Mouse (Mus musculus): Measurements from ENCODE around the gene Rnf135.
A peak's percentile ranks its signal among the peaks of the same experiment; 100 is the strongest.
"Not testable (repeated sequence)": the region's sequence is repeated elsewhere in the genome, so short reads cannot be mapped to it uniquely, and the experiment has no call there.

Gene Rnf135

GRCm38 (mm10) chr11:80161041-80161440 is 22.6 kb upstream of the Rnf135 start:
- no peak for DNase-seq (ENCODE audit: low read depth in 1 of 2, low spot score in 2 of 2)

DNA sequence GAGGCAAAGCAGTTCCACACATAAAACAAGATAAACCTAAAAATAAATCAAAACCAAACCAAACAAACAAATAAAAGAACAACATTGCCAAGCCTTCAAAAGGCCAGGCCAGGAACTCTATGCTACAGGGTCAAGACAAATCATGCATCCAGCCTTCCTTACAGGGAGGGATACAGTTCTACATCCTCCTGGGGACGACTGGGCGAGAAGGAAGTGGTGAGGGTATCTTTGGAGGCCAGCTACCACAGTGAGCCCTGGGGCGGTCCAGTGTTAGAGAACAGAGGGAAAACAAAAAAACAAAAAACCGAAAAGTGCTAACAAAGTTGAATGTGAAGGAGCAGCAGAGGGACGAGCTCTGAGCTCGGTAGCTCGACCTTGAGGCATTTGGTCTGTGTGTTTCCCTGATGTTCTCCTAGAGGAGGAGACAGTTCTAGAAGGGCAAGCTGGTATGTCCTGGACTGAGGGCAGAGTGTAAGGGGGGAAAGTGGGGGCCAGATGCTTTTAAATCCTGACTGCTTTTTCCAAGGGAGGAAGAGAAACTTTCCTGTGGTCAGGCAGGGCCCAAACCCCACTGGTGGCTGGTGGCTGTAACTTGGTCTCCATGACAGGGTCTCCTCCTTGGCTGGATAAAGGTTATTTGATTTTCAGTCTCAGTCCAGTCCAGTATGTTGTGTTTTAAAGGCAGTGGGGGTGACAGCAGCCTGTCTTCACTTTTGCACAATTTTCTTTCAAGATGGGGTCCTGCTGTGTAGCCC is 20.1 kb upstream of the Rnf135 start:
- no peak for DNase-seq (ENCODE audit: low read depth in 1 of 2, low spot score in 2 of 2)

DNA sequence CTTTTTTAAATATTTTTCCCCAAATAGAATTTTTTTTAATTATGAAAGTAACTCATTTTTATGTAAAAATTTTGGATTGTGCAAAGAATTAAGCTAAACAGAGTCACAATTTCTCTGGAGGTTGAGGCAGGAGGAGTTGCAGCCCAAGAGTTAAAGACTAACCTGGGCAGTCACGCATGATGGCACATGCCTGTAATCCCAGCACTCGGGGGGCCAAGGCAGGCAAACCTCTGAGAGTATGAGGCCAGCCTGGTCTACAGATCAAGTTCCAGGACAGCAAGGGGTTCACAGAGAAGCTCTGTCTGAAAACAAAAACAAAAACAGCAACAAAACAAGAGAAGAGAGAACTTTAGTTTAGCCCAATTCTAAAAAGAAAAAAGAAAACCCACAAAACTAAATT is 19.4 kb upstream of the Rnf135 start:
- no peak for DNase-seq (ENCODE audit: low read depth in 1 of 2, low spot score in 2 of 2)

DNA sequence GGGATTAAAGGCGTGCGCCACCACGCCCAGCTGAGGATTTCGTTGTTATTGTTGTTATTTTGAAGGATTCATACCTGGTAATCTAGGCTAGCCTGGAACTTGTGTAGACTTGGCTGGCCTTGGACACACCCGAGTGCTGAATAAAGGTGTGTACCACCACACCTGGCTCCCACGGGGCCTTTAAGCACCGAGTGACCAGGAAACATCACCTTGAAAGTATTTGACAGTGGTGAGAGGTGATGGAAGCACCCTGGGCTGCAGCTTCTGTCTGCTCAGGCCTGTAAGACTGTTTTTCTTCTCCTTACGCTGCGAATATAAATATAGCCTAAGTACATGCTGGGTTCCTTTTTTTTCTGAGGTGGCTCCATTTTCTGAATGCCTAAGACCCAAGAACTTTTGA is 15.5 kb upstream of the Rnf135 start:
- no peak for DNase-seq (ENCODE audit: low read depth in 1 of 2, low spot score in 2 of 2)

GRCm38 (mm10) chr11:80168611-80169249 is 14.9 kb upstream of the Rnf135 start:
- peak; percentile 48 to 74 for DNase-seq (ENCODE audit: low read depth in 1 of 2, low spot score in 2 of 2)

DNA sequence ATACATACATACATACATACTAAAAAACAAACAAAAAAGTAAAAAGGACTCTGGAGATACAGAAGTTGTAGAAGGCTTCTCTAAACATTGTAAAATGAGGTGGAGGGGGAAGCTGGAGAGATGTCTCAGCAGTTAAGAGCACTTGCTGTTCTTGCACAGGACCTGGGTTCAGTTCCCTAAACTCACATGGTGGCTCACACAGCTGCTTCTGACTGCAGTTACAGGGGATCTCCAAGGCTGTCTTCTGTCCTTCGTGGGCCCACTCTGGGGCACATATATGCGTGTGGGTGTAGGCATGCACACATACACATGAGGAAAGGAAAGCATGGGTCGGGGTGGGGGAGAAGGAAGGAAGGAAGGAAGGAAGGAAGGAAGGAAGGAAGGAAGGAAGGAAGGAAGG is 14.0 kb upstream of the Rnf135 start:
- peak in 1 of 2 experiments; percentile 37 for DNase-seq (ENCODE audit: low read depth in 1 of 2, low spot score in 2 of 2)

DNA sequence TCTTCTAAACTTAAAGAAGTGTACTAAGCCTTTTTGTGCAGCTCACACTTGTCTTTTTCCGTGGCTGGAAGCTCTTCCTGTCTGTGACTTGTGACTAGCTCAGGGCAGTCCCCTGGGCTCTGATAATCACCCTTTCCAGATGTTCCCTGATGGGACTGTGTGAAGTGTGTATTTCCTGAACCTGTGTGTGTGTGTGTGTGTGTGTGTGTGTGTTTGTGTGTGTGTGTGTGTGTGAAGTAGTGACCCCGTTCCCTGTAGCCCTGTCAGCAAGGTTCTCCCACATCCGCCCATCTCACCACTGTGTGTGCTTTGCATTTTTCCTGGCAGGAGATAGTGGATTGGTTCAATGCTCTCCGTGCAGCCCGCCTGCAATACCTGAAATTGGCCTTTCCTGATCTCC is 13.3 kb upstream of the Rnf135 start:
- DNase-seq (ENCODE audit: low read depth in 1 of 2, low spot score in 2 of 2) = no peak

DNA sequence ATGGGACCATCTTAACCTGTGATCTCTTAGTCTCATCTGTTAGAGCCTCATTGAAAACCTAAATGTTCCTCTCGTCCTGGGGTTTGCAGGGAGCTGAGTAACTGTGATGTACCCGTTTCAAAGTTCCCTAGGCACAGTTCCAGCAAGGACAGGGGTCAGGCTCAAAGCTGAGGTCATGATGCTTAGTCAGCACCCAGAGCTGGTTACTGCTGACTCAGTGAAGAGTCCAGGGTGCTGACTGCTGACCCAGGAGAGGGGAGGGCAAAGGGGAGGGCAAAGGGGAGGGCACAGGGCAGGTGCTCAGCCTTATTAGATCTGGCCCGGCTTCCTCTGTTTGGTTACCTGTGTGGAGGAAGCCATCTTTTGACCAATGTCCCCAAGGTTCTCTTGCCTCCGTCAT is 11.8 kb upstream of the Rnf135 start:
- DNase-seq (ENCODE audit: low read depth in 1 of 2, low spot score in 2 of 2) = no peak

DNA sequence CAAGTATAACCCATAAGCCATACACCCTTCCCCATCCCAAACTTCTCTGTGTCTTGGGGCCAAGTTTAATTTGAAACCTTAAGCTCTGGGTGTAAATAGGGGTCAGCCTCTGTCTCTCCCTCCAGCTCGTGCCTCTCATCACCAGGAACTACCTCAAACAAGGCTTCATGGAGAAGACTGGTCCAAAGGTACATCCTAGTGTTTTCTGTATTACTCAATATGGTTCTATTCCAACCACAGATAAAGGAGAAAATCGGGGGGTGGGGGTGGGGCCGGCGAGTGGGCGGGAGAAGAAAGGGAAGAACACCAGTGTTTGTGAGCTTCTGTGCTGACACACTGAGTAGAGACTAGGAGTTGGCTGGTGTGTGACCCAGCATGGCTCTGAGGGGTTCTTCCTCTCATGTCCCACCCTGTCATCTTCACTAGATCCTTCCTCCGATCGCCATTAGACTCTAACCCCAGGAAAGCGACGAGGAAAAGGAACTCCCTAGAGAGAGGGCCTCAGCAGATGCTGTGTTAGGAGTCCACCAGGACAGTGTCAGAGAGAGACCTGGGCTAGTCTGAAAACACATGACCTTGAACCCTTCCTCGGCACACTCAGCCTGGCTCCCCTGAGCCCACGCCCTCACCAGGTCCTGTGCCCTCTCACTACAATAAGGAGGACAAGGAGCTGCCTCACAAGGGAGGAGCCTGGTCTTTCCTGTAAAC is 9.5 kb upstream of the Rnf135 start:
- DNase-seq (ENCODE audit: low read depth in 1 of 2, low spot score in 2 of 2) = no peak

- DNase-seq (ENCODE audit: low read depth in 1 of 2, low spot score in 2 of 2) = peak in 1 of 2 experiments; percentile 13
Observed at GRCm38 (mm10) chr11:80176911-80177895, 6.4 kb upstream of the Rnf135 start.

GRCm38 (mm10) chr11:80178316-80178715 is 5.3 kb upstream of the Rnf135 start:
- no peak for DNase-seq (ENCODE audit: low read depth in 1 of 2, low spot score in 2 of 2)

- no peak for DNase-seq (ENCODE audit: low read depth in 1 of 2, low spot score in 2 of 2)
Observed at GRCm38 (mm10) chr11:80181021-80181749, 2.5 kb upstream of the Rnf135 start.

- not testable (repeated sequence) for DNase-seq (ENCODE audit: low read depth in 1 of 2, low spot score in 2 of 2)
Observed at GRCm38 (mm10) chr11:80183054-80183704, 472 bp upstream of the Rnf135 start.

- DNase-seq (ENCODE audit: low read depth in 1 of 2, low spot score in 2 of 2) = no peak
Observed at GRCm38 (mm10) chr11:80184531-80185071, 950 bp downstream of the Rnf135 start.

DNA sequence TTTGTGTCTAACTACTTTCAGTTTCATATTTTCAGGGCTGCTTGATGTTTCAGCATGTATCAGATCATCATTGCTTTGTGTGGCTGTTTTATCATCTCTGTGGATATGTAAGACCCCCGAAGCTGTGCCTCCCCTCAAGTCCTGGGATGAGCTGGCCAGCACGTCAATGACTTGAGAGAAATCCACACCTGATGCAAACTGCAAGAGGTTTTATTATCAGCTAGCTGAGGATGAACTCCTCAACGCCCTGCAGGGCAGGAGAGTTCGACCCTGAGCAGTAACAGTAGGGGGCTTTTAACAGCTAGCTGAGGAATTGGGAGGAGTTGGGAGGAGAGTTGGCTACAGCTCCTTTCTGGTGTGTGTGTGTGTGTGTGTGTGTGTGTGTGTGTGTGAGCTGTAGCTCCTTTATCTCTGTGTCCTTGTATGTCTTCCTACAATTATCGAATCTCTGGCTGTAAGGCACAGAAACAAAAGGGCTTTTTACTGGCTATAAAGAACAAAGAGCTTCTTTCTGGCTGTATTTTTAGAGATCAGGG is 1.9 kb downstream of the Rnf135 start:
- DNase-seq (ENCODE audit: low read depth in 1 of 2, low spot score in 2 of 2) = not testable (repeated sequence)

DNA sequence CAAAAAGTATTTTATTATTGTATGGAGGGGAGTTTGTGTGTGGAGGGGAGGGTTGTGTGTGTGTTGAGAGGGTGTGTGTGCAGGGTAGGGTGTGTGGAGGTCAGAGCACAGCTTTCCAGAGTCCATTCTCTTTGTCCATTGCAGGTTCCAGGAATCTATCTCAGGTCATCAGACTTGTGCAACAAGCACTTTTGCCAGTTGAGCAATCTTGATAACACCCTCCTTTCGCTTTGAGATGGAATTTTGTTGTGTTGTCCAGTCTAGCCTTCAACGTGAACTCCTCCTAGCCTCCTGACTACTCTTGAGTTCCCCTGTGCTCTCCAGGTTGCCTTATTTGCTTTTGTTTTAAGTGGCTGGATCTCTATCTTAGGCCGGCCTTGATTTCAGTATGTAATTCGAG is 6.6 kb downstream of the Rnf135 start:
- no peak for DNase-seq (ENCODE audit: low read depth in 1 of 2, low spot score in 2 of 2)

- DNase-seq (ENCODE audit: low read depth in 1 of 2, low spot score in 2 of 2) = no peak
Observed at GRCm38 (mm10) chr11:80193827-80194226, 10.2 kb downstream of the Rnf135 start.

DNA sequence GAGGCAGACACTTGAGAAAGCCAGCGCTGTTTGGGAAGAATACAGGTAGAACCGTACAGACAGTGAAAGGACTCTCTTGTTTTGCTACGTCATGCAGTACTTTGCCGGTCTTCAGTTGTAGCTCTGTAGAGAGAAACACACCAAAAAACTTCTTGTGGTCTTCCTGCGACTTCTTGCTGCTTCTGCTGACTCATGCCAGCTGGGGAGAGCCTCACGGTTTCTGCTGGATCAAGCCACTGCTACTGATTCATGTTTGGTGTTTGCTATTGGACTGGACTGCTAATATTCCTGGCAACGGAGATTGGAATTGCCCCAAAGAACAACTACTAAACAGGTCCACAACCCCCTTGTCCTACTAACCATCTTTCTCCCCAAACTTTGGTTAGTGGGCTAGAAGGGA is 12.7 kb downstream of the Rnf135 start:
- DNase-seq (ENCODE audit: low read depth in 1 of 2, low spot score in 2 of 2) = no peak

DNA sequence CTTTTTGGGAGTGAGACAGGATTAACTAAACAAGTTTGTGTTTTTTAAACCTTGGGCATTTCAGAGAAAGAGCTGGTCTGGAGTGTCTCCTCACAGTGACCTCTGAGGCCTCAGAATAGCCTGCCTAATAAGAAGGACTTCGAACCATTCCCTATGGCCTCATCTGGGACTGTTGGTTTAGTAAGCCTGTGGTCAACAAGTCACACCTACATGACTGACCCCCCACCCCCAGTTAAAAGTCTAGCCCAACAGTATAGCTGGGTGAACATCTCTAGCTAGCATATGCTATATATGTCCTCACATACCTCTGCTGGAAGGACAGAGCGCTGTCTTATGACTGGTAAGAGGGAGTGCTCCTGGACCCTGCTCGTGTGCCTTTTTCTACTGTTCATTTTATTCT is 15.7 kb downstream of the Rnf135 start:
- DNase-seq (ENCODE audit: low read depth in 1 of 2, low spot score in 2 of 2) = no peak

All from monocyte, adult 2 months (primary cell).